Mouse (Mus musculus) lung, postnatal 0 days (tissue): ENCODE results near the gene Coasy. TPM values are rescaled to one million over a fixed set of nuclear protein-coding genes. Genes with fewer than 3 reads are reported as not detected.

Experiments
- ATAC-seq: fragments of 200-750 bp; cut with Nextera tagmentation; 2 replicates; pipeline ENCODE4 v1.8.0; 2017; ENCODE audit warnings: moderate library complexity
- DNase-seq: peaks from one replicate; pipeline ENCODE4 v3.0.0-alpha.2; 2016; ENCODE audit warnings: low spot score
- H3K27ac ChIP-seq: fragments of 300-500 bp; sonication (generic); 2 replicates; pipeline ENCODE4 v1.5.1; 2014; ENCODE audit warnings: antibody characterized with exemption, mild to moderate bottlenecking, low read length, mixed read lengths
- H3K27me3 ChIP-seq: fragments of 300-500 bp; sonication (generic); replicated peaks from 2 replicates; pipeline ENCODE4 v1.6.1; 2014; ENCODE audit warnings: low read length, mixed read lengths; ENCODE audit not compliant: insufficient read depth
- H3K36me3 ChIP-seq: fragments of 300-500 bp; sonication (generic); 2 replicates; pipeline ENCODE4 v1.6.1; 2014; ENCODE audit warnings: low read length, mixed read lengths; ENCODE audit not compliant: insufficient read depth
- H3K4me1 ChIP-seq: fragments of 300-500 bp; sonication (generic); 2 replicates; pipeline ENCODE4 v1.6.1; 2014; ENCODE audit warnings: antibody characterized with exemption, low read depth, low read length, mixed read lengths; ENCODE audit not compliant: insufficient read depth
- H3K4me2 ChIP-seq: fragments of 300-500 bp; sonication (generic); replicated peaks from 2 replicates; pipeline ENCODE4 v1.6.1; 2014; ENCODE audit warnings: low read depth, mild to moderate bottlenecking, low read length, moderate library complexity, mixed read lengths
- H3K4me3 ChIP-seq: fragments of 300-500 bp; sonication (generic); 2 replicates; pipeline ENCODE4 v1.5.1; 2014; ENCODE audit warnings: low read depth, low read length
- H3K9ac ChIP-seq: fragments of 300-500 bp; sonication (generic); replicated peaks from 2 replicates; pipeline ENCODE4 v1.6.1; 2014; ENCODE audit warnings: low read depth, mild to moderate bottlenecking
- H3K9me3 ChIP-seq: fragments of 300-500 bp; sonication (generic); 2 replicates; pipeline ENCODE4 v1.6.1; 2016; ENCODE audit warnings: low read length, mixed read lengths
- CTCF ChIP-seq: IDR thresholded peaks from 2 replicates; pipeline ENCODE4 v1.5.1; 2016; ENCODE audit warnings: antibody characterized with exemption, mild to moderate bottlenecking
- EP300 ChIP-seq: IDR thresholded peaks from 2 replicates; pipeline ENCODE4 v1.6.1; 2016; ENCODE audit warnings: antibody characterized with exemption, mild to moderate bottlenecking, control low read depth
- WGBS: fragments of 180-500 bp; shearing (Covaris S2); extraction: QIAGEN DNeasy Blood & Tissue Kit; methylation state at CpG from one replicate; pipeline ENCODE4 v1.1.7; 2014; 5-methylcytosine and 5-hydroxymethylcytosine counted together
- polyA plus RNA-seq: library from polyadenylated mRNA; unstranded; fragments of >200 nt; fragmentation: Nextera tagmentation; extraction: Ambion mirVana; gene quantifications from 2 replicates; pipeline ENCODE4 v1.2.1, GENCODE M21; 2015

Gene Coasy
- polyA plus RNA-seq, 1 experiment from 2014 or later: 30.5 TPM

- TF ChIP-seq CTCF: no peak
- no peak for TF ChIP-seq EP300
- no peak for DNase-seq
- Histone ChIP-seq H3K4me3 (no peak overlapping the region), H3K27ac (no peak overlapping the region), H3K4me2 (no peak overlapping the region), H3K27me3 (no peaks in the 10 kb centered on the region), H3K4me1 (no peaks in the 10 kb centered on the region), H3K36me3 (no peaks in the 10 kb centered on the region), H3K9ac (no peak overlapping the region), H3K9me3 (no peaks in the 10 kb centered on the region)
- WGBS: 91% methylated on average over 2 of the region's 2 CpGs
- no peak for ATAC-seq
These were observed 48.8 kb downstream of the Coasy start for GRCm38 (mm10) chr11:101131187-101131586.

- Histone ChIP-seq H3K9me3 (no peaks in the 10 kb centered on the region), H3K4me1 (no peaks in the 10 kb centered on the region)
- DNase-seq: peak; percentile 37
These were observed 49.3 kb downstream of the Coasy start for GRCm38 (mm10) chr11:101131701-101132100.

GRCm38 (mm10) chr11:101133037-101133436 lies 50.7 kb downstream of the Coasy start:
- TF ChIP-seq EP300 (no peak), CTCF (no peak)
- Histone ChIP-seq H3K36me3 (no peaks in the 10 kb centered on the region), H3K9ac (no peak overlapping the region), H3K4me3 (no peak overlapping the region), H3K9me3 (no peaks in the 10 kb centered on the region), H3K27ac (no peak overlapping the region), H3K4me1 (no peaks in the 10 kb centered on the region), H3K4me2 (no peak overlapping the region), H3K27me3 (no peaks in the 10 kb centered on the region)
- ATAC-seq: peak; percentile 56
- 36% methylated on average over 12 of the region's 12 CpGs for WGBS
- peak; percentile 44 for DNase-seq

More at GRCm38 (mm10) chr11:101131701-101132100, 49.3 kb downstream of the Coasy start:
- WGBS: 83% methylated on average over 6 of the region's 6 CpGs
- no peak for ATAC-seq
- TF ChIP-seq CTCF (peak; percentile 62), EP300 (no peak)
- Histone ChIP-seq H3K27ac (no peak overlapping the region), H3K9ac (no peak overlapping the region), H3K27me3 (no peaks in the 10 kb centered on the region), H3K4me2 (no peak overlapping the region), H3K4me3 (no peak overlapping the region), H3K36me3 (no peaks in the 10 kb centered on the region)

DNA sequence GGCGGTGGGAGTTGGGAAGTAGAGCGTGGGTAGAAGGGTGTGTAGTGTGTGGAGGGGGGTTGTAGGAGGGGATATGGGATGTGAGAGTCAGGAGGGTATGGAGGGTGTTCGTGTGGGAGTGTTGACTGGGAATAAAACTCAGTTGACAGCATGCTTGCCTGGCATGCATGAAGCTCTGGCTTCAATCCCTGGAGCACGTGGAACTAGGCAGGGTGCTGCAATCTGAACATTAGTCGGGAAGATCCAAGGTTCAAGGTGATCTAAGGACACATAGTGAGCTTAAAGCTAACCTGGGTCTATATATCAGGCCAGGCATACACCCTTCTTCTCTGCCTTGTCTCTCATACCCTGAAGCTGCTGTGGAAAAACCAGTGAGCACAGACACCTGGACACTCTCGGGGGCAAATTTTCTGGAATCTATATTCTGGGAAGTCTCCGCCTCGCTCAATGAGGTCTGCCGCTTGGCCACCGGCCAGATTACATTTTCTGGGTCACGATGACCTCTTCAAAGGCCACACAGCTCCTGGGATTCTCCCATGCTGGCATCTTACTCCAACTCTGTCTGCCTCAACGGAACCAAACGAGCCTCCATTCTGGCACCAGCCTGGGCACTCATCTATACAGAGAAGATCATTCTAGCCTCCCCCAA lies 52.0 kb downstream of the Coasy start:
- ATAC-seq (no peak), DNase-seq (no peak)
- Histone ChIP-seq H3K9me3 (no peaks in the 10 kb centered on the region), H3K36me3 (no peaks in the 10 kb centered on the region), H3K9ac (no peak overlapping the region), H3K4me3 (no peak overlapping the region), H3K4me1 (no peaks in the 10 kb centered on the region), H3K4me2 (no peak overlapping the region), H3K27me3 (no peaks in the 10 kb centered on the region), H3K27ac (no peak overlapping the region)
- WGBS: 72% methylated on average over 13 of the region's 13 CpGs
- no peak for TF ChIP-seq CTCF
- no peak for TF ChIP-seq EP300

Other genes with a start within 250 kb of the Coasy start
- 17.9 and 21.4 TPM in 2 replicates for gene Stat5b, start 231.8 kb upstream of the Coasy start, polyA plus RNA-seq
- gene Stat5a, start 223.2 kb upstream of the Coasy start, polyA plus RNA-seq: 6.2 and 7.1 TPM in 2 replicates
- gene Stat3, start 143.0 kb upstream of the Coasy start, polyA plus RNA-seq: 100 and 120 TPM in 2 replicates
- 692 and 736 TPM in 2 replicates for gene Cavin1, start 111.7 kb upstream of the Coasy start, polyA plus RNA-seq
- 51.3 and 57.2 TPM in 2 replicates for gene Atp6v0a1, start 73.1 kb upstream of the Coasy start, polyA plus RNA-seq
- 18.9 and 21.9 TPM in 2 replicates for gene Naglu, start 12.6 kb upstream of the Coasy start, polyA plus RNA-seq
- 0.10 and 0.17 TPM in 2 replicates for gene Hsd17b1, start 4.2 kb upstream of the Coasy start, polyA plus RNA-seq
- gene Mlx, start 4.7 kb downstream of the Coasy start, polyA plus RNA-seq: 42.5 and 44.5 TPM in 2 replicates
- gene Psmc3ip, start 12.9 kb downstream of the Coasy start, polyA plus RNA-seq: 9.8 and 10.4 TPM in 2 replicates
- gene Retreg3, start 37.3 kb downstream of the Coasy start, polyA plus RNA-seq: 18.8 and 18.9 TPM in 2 replicates
- gene Tubg1, start 37.4 kb downstream of the Coasy start, polyA plus RNA-seq: 25.8 TPM in 2 replicates
- gene Tubg2, start 73.3 kb downstream of the Coasy start, polyA plus RNA-seq: 1.9 and 2.3 TPM in 2 replicates
- 0.24 and 0.56 TPM in 2 replicates for gene Cntnap1, start 88.0 kb downstream of the Coasy start, polyA plus RNA-seq
- 12.3 and 14.2 TPM in 2 replicates for gene Plekhh3, start 88.8 kb downstream of the Coasy start, polyA plus RNA-seq
- gene Ccr10, start 92.9 kb downstream of the Coasy start, polyA plus RNA-seq: 0.06 and 0.20 TPM in 2 replicates
- gene Ezh1, start 143.9 kb downstream of the Coasy start, polyA plus RNA-seq: 17.1 and 17.4 TPM in 2 replicates
- 759 and 834 TPM in 2 replicates for gene Ramp2, start 163.5 kb downstream of the Coasy start, polyA plus RNA-seq
- gene Vps25, start 171.1 kb downstream of the Coasy start, polyA plus RNA-seq: 121 and 133 TPM in 2 replicates
- 10.6 and 14.6 TPM in 2 replicates for gene Wnk4, start 178.0 kb downstream of the Coasy start, polyA plus RNA-seq
- gene Cntd1, start 196.4 kb downstream of the Coasy start, polyA plus RNA-seq: 1.1 TPM in 2 replicates
- gene Coa3, start 196.5 kb downstream of the Coasy start, polyA plus RNA-seq: 159 and 166 TPM in 2 replicates
- 149 and 152 TPM in 2 replicates for gene Becn1, start 219.7 kb downstream of the Coasy start, polyA plus RNA-seq
- 44.1 and 47.4 TPM in 2 replicates for gene Psme3, start 233.6 kb downstream of the Coasy start, polyA plus RNA-seq
- gene Aoc2, start 242.5 kb downstream of the Coasy start, polyA plus RNA-seq: 0.44 and 0.45 TPM in 2 replicates
- 1.6 and 1.9 TPM in 2 replicates for gene Aoc3, start 248.0 kb downstream of the Coasy start, polyA plus RNA-seq